Mouse (Mus musculus) hindbrain, embryonic 11.5 days (tissue): Measurements from ENCODE around the gene Cask. TPM values are rescaled to one million over a fixed set of nuclear protein-coding genes. Genes with fewer than 3 reads are reported as not detected.

Source experiments
- ATAC-seq: fragments of 200-750 bp; cut with Nextera tagmentation; 2 replicates; pipeline ENCODE4 v1.8.0; 2017; ENCODE audit warnings: mild to moderate bottlenecking, moderate TSS enrichment, moderate library complexity; ENCODE audit not compliant: low FRiP score
- DNase-seq: peaks from one replicate; pipeline ENCODE4 v3.0.0-alpha.2; 2015; ENCODE audit warnings: low spot score
- H3K27ac ChIP-seq: fragments of 300-500 bp; sonication (generic); 2 replicates; pipeline ENCODE4 v1.5.1; 2014; ENCODE audit warnings: mild to moderate bottlenecking, low read depth, low read length
- H3K27me3 ChIP-seq: fragments of 300-500 bp; sonication (generic); 2 replicates; pipeline ENCODE4 v1.6.1; 2014; ENCODE audit warnings: mild to moderate bottlenecking, low read length, moderate library complexity, mixed read lengths; ENCODE audit not compliant: control insufficient read depth, insufficient read depth
- H3K36me3 ChIP-seq: fragments of 300-500 bp; sonication (generic); 2 replicates; pipeline ENCODE4 v1.6.1; 2014; ENCODE audit warnings: mild to moderate bottlenecking, low read length, moderate library complexity, mixed read lengths; ENCODE audit not compliant: control insufficient read depth, insufficient read depth
- H3K4me1 ChIP-seq: fragments of 300-500 bp; sonication (generic); replicated peaks from 2 replicates; pipeline ENCODE4 v1.6.1; 2014; ENCODE audit warnings: low read length, mixed read lengths; ENCODE audit not compliant: control insufficient read depth, insufficient read depth
- H3K4me2 ChIP-seq: fragments of 300-500 bp; sonication (generic); replicated peaks from 2 replicates; pipeline ENCODE4 v1.6.1; 2014; ENCODE audit warnings: mild to moderate bottlenecking, low read depth, low read length
- H3K4me3 ChIP-seq: fragments of 300-500 bp; sonication (generic); 2 replicates; pipeline ENCODE4 v1.5.1; 2014; ENCODE audit warnings: low read depth, low read length
- H3K9ac ChIP-seq: fragments of 300-500 bp; sonication (generic); 2 replicates; pipeline ENCODE4 v1.6.1; 2014; ENCODE audit warnings: low read depth, low read length
- H3K9me3 ChIP-seq: fragments of 300-500 bp; sonication (generic); 2 replicates; pipeline ENCODE4 v1.6.1; 2016; ENCODE audit warnings: low read length; ENCODE audit not compliant: control insufficient read depth
- WGBS: fragments of 180-500 bp; shearing (Covaris S2); extraction: QIAGEN DNeasy Blood & Tissue Kit; methylation state at CpG from one replicate; pipeline ENCODE4 v1.1.7; 2014; 5-methylcytosine and 5-hydroxymethylcytosine counted together
- polyA plus RNA-seq: library from polyadenylated mRNA; unstranded; fragments of >200 nt; fragmentation: Nextera tagmentation; extraction: Ambion mirVana; gene quantifications from 2 replicates; pipeline ENCODE4 v1.2.1, GENCODE M21; 2014

The Cask gene
- polyA plus RNA-seq, 1 experiment from 2014 or later: 29.6 TPM

GRCm38 (mm10) chrX:13469160-13470116 lies 381.7 kb downstream of the Cask start:
- Histone ChIP-seq H3K9me3 (no peaks in the 10 kb centered on the region), H3K4me2 (no peak overlapping the region), H3K27ac (no peak overlapping the region), H3K27me3 (peaks cover 4% of the 10 kb centered on the region; the same call in 1 of the 2 replicates), H3K4me1 (no peaks in the 10 kb centered on the region), H3K36me3 (no peaks in the 10 kb centered on the region), H3K4me3 (no peak overlapping the region), H3K9ac (no peak overlapping the region)
- ATAC-seq: no peak
- WGBS: 76% methylated on average over 9 of the region's 9 CpGs
- no peak for DNase-seq

GRCm38 (mm10) chrX:13467121-13467571 lies 384.0 kb downstream of the Cask start:
- Histone ChIP-seq H3K36me3 (no peaks in the 10 kb centered on the region), H3K9ac (no peak overlapping the region), H3K27ac (no peak overlapping the region), H3K4me2 (no peak overlapping the region), H3K4me3 (no peak overlapping the region), H3K9me3 (no peaks in the 10 kb centered on the region), H3K27me3 (peaks cover 2% of the 10 kb centered on the region; the same call in 1 of the 2 replicates), H3K4me1 (no peaks in the 10 kb centered on the region)
- WGBS: 88% methylated on average over 6 of the region's 6 CpGs
- DNase-seq (no peak), ATAC-seq (no peak)

Other genes starting within 250 kb of the Cask start
- gene Gpr34, start 219.3 kb downstream of the Cask start, polyA plus RNA-seq: 2.9 and 3.4 TPM in 2 replicates
- 0.45 and 0.57 TPM in 2 replicates for gene Gpr82, start 190.0 kb downstream of the Cask start, polyA plus RNA-seq